Mouse (Mus musculus) retina, postnatal 7 days (tissue): ENCODE measurements at regions not wholly inside any gene's neighbourhood (a gene's known extent, or its start where the extent isn't known, plus 50 kb on each side); places are given as distances from the start of the nearest gene placed in this dataset.
"Not testable (repeated sequence)": the region's sequence is repeated elsewhere in the genome, so short reads cannot be mapped to it uniquely, and the experiment has no call there.

ENCODE experiments used
- DNase-seq: peaks from one replicate; pipeline ENCODE4 v3.0.0-alpha.2; 2012; ENCODE audit warnings: low read depth, low spot score

- DNase-seq, result no peak
Measured at GRCm38 (mm10) chr7:111174393-111175124, 91.7 kb upstream of the Eif4g2 start.

- no peak for DNase-seq
Measured at GRCm38 (mm10) chr7:111172061-111172460, 89.2 kb upstream of the Eif4g2 start.

GRCm38 (mm10) chr7:111168546-111169233, 85.9 kb upstream of the Eif4g2 start:
- DNase-seq, result not testable (repeated sequence)

- no peak for DNase-seq
Measured at GRCm38 (mm10) chr7:111164994-111165393, 82.2 kb upstream of the Eif4g2 start.

- no peak for DNase-seq
Measured at GRCm38 (mm10) chr7:111164276-111164675, 81.4 kb upstream of the Eif4g2 start.

- no peak for DNase-seq
Measured at GRCm38 (mm10) chr7:111163861-111164260, 81.0 kb upstream of the Eif4g2 start.

GRCm38 (mm10) chr7:111163321-111163720, 80.5 kb upstream of the Eif4g2 start:
- no peak for DNase-seq

GRCm38 (mm10) chr7:111158791-111159286, 76.0 kb upstream of the Eif4g2 start:
- no peak for DNase-seq

GRCm38 (mm10) chr7:111157754-111158325, 75.0 kb upstream of the Eif4g2 start:
- DNase-seq, result no peak

- no peak for DNase-seq
Measured at GRCm38 (mm10) chr7:111157287-111157686, 74.5 kb upstream of the Eif4g2 start.

GRCm38 (mm10) chr7:111156472-111157231, 73.8 kb upstream of the Eif4g2 start:
- DNase-seq, result no peak

GRCm38 (mm10) chr7:111155995-111156394, 73.2 kb upstream of the Eif4g2 start:
- no peak for DNase-seq

GRCm38 (mm10) chr7:111154217-111154616, 71.4 kb upstream of the Eif4g2 start:
- DNase-seq, result no peak

- no peak for DNase-seq
Measured at GRCm38 (mm10) chr7:111150540-111150939, 67.7 kb upstream of the Eif4g2 start.

- DNase-seq, result no peak
Measured at GRCm38 (mm10) chr7:111150115-111150514, 67.3 kb upstream of the Eif4g2 start.

- no peak for DNase-seq
Measured at GRCm38 (mm10) chr7:111147593-111147992, 64.8 kb upstream of the Eif4g2 start.

- no peak for DNase-seq
Measured at GRCm38 (mm10) chr7:111146670-111147069, 63.8 kb upstream of the Eif4g2 start.

GRCm38 (mm10) chr7:111144216-111144615, 61.4 kb upstream of the Eif4g2 start:
- no peak for DNase-seq

GRCm38 (mm10) chr7:111141285-111141965, 58.6 kb upstream of the Eif4g2 start:
- DNase-seq, result no peak

- no peak for DNase-seq
Measured at GRCm38 (mm10) chr7:111138038-111138437, 55.2 kb upstream of the Eif4g2 start.

- no peak for DNase-seq
Measured at GRCm38 (mm10) chr7:111136066-111136639, 53.3 kb upstream of the Eif4g2 start.
